Mouse (Mus musculus) neutrophil, adult 65 days (primary cell): ENCODE measurements around the gene Speg. TPM values are rescaled to one million over a fixed set of nuclear protein-coding genes. Genes with fewer than 3 reads are reported as not detected.

Experiments used
- total RNA-seq: library from RNA; stranded (reverse); gene quantifications from 2 replicates; pipeline ENCODE4 v1.2.4, GENCODE M21; 2023

The Speg gene
- total RNA-seq: 0.54 TPM in 1 of 2 replicates, not detected in the other

DNA sequence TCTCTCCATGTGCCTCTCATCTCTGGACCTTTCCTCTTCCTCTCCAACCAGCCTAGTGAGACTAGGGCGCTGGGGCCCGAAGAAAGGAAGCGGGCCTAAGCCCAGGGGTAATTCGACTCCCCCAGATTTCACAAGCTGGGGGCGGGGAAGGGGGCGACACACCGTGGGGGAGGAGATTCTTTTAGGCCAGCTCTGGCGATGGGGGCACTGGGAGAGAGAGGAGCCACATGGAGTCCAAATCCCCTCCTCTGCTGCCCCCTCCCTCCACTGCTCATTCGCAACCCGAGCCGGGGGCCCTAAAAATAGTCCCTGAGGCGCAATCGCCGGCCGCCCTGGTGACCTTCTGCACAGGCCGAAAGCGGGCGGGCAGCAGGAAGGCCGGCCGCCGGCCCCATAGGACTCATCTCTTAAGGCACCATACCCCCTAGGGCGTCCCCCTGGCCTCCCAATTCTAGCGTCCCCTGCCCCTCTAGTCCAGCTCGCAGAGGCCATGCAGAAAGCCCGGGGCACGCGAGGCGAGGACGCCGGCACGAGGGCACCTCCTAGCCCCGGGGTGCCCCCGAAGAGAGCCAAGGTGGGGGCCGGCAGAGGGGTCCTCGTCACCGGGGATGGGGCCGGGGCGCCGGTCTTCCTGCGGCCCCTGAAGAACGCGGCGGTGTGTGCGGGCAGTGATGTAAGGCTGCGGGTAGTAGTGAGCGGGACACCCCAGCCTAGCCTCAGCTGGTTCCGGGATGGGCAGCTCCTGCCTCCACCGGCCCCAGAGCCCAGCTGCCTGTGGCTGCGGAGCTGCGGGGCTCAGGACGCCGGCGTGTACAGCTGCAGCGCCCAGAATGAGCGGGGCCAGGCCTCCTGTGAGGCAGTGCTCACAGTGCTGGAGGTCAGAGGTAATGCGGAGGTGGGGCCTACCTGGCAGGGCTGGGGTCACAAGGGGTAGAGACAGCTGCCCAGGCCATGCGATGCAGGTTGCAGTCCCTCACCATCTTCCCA lies at the start of gene Speg:
Gene Speg (plus strand): TSS at position 348 of the 987 bp plus-strand sequence.

DNA sequence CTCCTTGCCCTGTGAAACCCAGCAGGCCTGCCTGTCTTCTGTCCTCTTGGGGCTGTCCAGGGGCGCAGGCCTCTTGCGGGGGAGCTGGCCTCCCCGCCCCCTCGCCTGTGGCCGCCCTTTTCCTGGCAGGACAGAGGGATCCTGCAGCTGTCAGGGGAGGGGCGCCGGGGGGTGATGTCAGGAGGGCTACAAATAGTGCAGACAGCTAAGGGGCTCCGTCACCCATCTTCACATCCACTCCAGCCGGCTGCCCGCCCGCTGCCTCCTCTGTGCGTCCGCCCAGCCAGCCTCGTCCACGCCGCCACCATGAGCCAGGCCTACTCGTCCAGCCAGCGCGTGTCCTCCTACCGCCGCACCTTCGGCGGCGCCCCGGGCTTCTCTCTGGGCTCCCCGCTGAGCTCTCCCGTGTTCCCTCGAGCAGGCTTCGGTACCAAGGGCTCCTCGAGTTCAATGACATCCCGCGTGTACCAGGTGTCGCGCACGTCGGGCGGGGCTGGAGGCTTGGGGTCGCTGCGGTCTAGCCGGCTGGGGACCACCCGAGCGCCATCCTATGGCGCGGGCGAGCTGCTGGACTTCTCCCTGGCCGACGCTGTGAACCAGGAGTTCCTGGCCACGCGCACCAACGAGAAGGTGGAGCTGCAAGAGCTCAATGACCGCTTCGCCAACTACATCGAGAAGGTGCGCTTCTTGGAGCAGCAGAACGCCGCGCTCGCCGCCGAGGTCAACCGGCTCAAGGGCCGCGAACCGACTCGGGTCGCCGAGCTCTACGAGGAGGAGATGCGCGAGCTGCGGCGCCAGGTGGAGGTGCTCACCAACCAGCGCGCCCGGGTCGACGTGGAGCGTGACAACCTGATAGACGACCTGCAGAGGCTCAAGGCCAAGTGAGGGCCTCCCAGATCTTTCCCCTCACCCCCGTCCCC lies 14.7 kb upstream of the Speg start, which contains the start of gene Des:
Gene Des (plus strand): TSS at position 218 of the 920 bp plus-strand sequence.

DNA sequence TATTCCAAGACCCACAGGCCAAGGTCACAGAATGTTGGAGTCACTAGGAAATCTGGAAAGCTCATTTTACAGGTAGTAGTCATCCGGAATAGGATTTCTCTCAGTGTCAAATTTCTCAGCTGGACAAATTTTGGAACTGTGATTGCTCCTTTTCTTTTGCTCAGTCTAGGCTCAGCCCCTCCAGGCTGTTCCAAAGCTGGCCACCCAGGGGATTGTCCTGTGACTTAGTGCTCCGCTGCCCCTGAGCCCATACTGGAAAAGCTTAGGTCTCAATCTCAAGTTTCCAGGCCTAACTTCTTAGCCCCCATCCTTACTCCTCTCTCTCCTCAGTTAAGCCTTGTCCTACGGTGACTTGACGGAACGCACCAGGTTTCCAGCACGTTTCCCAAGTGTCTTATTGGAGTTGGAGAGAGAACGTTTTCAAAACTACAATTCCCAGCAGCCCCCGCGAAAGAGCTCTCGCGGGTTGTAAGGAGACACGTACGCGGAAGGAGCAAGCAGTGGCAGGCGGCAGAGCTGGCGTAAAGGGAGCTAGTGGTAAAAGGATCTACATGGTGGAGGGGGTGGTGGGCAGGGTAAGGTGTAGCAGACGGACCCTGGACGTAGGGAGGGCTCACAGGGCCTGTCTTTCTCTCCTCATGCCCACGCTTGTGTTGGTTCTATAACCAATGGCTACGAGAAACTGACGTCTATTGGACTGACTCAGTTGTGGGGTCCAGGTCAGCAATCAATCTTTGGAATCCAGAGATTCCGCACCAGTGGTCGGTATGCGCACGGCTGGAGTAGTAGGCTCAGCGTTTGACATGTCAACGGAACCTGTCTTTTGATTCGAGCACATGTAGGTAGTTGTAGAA lies 60.6 kb downstream of the Speg start, which contains the start of gene Gmppa:
Gene Gmppa (plus strand): TSS at position 456 of the 854 bp plus-strand sequence.

DNA sequence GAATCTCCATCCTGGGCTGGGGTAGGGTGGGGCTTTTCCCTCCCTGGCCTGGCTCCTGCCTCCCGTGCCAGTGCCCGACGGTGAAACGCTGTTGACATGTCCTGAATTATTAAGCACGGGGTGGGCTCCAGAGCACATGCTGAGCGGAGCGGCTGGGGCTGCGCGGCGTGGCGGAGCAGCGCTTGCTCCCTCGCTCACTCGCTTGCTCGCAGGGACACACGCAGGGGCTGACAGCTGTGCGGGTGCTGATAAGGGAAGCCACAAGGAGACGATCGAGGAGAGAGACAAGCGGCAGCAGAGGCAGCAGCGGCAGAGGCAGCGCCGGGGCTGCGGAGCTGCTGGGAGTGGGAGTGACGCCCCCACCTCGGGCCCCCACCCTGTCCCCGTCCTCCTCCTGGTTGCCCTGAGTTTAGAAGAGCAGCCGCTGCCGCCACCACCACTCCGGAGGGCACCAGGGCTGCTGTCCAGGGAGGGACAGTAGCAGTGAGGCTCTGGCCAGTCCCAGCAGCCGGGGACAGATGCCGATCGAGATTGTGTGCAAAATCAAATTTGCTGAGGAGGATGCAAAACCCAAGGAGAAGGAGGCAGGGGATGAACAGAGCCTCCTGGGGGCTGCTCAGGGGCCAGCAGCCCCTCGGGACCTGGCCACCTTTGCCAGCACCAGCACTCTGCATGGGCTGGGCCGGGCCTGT lies 75.4 kb downstream of the Speg start, which contains the start of gene Asic4:
Gene Asic4 (plus strand): TSS at position 123 of the 692 bp plus-strand sequence.

DNA sequence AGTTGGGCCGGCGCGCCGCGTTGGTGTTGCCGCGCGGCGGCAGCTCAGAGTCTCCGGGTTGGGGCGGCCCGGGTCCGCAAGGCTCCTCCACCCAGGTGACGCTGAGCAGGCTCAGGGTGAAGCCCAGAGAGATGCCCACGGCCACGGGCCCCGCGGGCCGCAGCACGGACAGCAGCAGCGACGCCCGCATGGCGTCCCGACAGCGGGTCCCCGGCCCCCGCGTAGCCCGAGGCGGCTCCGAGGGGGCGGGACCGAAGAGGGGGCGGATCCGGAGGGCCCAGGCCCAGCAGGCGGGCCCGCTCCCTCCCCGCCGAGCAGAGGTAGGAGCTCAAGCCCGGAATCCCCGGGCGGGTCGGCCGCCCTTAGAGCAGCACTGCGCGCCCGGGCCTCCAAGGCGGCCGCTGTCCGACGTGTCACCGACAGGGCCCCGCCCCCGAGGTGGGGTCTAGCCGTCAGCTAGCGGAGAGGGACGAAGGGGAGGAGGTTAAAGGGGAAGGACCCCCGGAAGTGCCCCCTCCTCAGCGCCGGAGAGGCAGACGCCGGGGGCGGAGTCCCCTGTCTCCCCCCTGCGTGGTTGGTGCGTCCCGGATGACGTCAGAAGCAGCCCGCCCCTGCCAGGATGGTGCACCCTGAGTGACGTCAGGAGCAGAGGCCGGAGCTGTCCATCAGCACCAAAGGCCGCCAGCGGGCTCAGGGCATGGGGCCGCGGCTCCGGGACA lies 104.0 kb downstream of the Speg start, which contains the start of the genes Chpf and Tmem198:
Gene Chpf (minus strand): TSS at position 392 of the 719 bp plus-strand sequence.
Gene Tmem198 (plus strand): TSS at position 617 of the 719 bp plus-strand sequence.

Other genes with a start within 250 kb of the Speg start
- 0.66 and 1.6 TPM in 2 replicates for gene Slc23a3, start 241.4 kb upstream of the Speg start, total RNA-seq
- gene Cnppd1, start 232.6 kb upstream of the Speg start, total RNA-seq: 93.3 and 112 TPM in 2 replicates
- 56.2 and 75.7 TPM in 2 replicates for gene Retreg2, start 232.5 kb upstream of the Speg start, total RNA-seq
- gene Zfand2b, start 206.7 kb upstream of the Speg start, total RNA-seq: 49.3 and 60.3 TPM in 2 replicates
- gene Abcb6, start 194.9 kb upstream of the Speg start, total RNA-seq: 3.5 and 3.7 TPM in 2 replicates
- 13.6 and 14.8 TPM in 2 replicates for gene Ankzf1, start 183.1 kb upstream of the Speg start, total RNA-seq
- 83.0 and 94.0 TPM in 2 replicates for gene Atg9a, start 183.1 kb upstream of the Speg start, total RNA-seq
- 15.8 and 23.2 TPM in 2 replicates for gene Glb1l, start 164.5 kb upstream of the Speg start, total RNA-seq
- 115 and 135 TPM in 2 replicates for gene Stk16, start 164.5 kb upstream of the Speg start, total RNA-seq
- 402 and 434 TPM in 2 replicates for gene Tuba4a, start 155.4 kb upstream of the Speg start, total RNA-seq
- not detected in 2 replicates for gene A630095N17Rik, start 143.2 kb upstream of the Speg start, total RNA-seq
- gene Dnajb2, start 138.9 kb upstream of the Speg start, total RNA-seq: 8.1 and 8.6 TPM in 2 replicates
- not detected in 2 replicates for gene Ptprn, start 110.8 kb upstream of the Speg start, total RNA-seq
- gene Resp18, start 96.9 kb upstream of the Speg start, total RNA-seq: not detected in 2 replicates
- gene Dnpep, start 57.3 kb upstream of the Speg start, total RNA-seq: 22.2 and 23.2 TPM in 2 replicates
- gene Des, start 15.0 kb upstream of the Speg start, total RNA-seq: not detected in 2 replicates
- gene Gmppa, start 60.6 kb downstream of the Speg start, total RNA-seq: 31.5 and 33.7 TPM in 2 replicates
- not detected in 2 replicates for gene Asic4, start 75.1 kb downstream of the Speg start, total RNA-seq
- gene Chpf, start 104.0 kb downstream of the Speg start, total RNA-seq: 0.43 and 1.5 TPM in 2 replicates
- gene Tmem198, start 104.2 kb downstream of the Speg start, total RNA-seq: not detected in 2 replicates
- gene Obsl1, start 131.2 kb downstream of the Speg start, total RNA-seq: not detected in 2 replicates
- not detected in 2 replicates for gene Inha, start 131.8 kb downstream of the Speg start, total RNA-seq
- 76.1 and 103 TPM in 2 replicates for gene Stk11ip, start 146.2 kb downstream of the Speg start, total RNA-seq
- gene Slc4a3, start 171.0 kb downstream of the Speg start, total RNA-seq: 0.38 TPM in 1 of 2 replicates, not detected in the other